Mouse (Mus musculus) liver, embryonic 12.5 days (tissue): ENCODE data around the gene Frmd5. TPM values are rescaled to one million over a fixed set of nuclear protein-coding genes. Genes with fewer than 3 reads are reported as not detected.

Experiments
- ATAC-seq: fragments of 200-750 bp; cut with Nextera tagmentation; 2 replicates; pipeline ENCODE4 v1.8.0; 2017; ENCODE audit warnings: moderate number of reproducible peaks, mild to moderate bottlenecking, moderate library complexity
- H3K27ac ChIP-seq: fragments of 300-500 bp; sonication (generic); 2 replicates; pipeline ENCODE4 v1.5.1; 2016; ENCODE audit warnings: mild to moderate bottlenecking
- H3K27me3 ChIP-seq: fragments of 300-500 bp; sonication (generic); replicated peaks from 2 replicates; pipeline ENCODE4 v1.6.1; 2016; ENCODE audit warnings: mild to moderate bottlenecking, moderate library complexity
- H3K36me3 ChIP-seq: fragments of 300-500 bp; sonication (generic); 2 replicates; pipeline ENCODE4 v1.6.1; 2016; ENCODE audit warnings: mild to moderate bottlenecking, moderate library complexity
- H3K4me1 ChIP-seq: fragments of 300-500 bp; sonication (generic); 2 replicates; pipeline ENCODE4 v1.6.1; 2016
- H3K4me2 ChIP-seq: fragments of 300-500 bp; sonication (generic); 2 replicates; pipeline ENCODE4 v1.6.1; 2016; ENCODE audit warnings: mild to moderate bottlenecking, moderate library complexity
- H3K4me3 ChIP-seq: fragments of 300-500 bp; sonication (generic); 2 replicates; pipeline ENCODE4 v1.5.1; 2016; ENCODE audit warnings: mild to moderate bottlenecking, moderate library complexity
- H3K9ac ChIP-seq: fragments of 300-500 bp; sonication (generic); 2 replicates; pipeline ENCODE4 v1.6.1; 2016; ENCODE audit warnings: mild to moderate bottlenecking, moderate library complexity
- H3K9me3 ChIP-seq: fragments of 300-500 bp; sonication (generic); replicated peaks from 2 replicates; pipeline ENCODE4 v1.6.1; 2016; ENCODE audit warnings: mild to moderate bottlenecking, moderate library complexity
- WGBS: fragments of 180-500 bp; shearing (Covaris S2); methylation state at CpG from one replicate; pipeline ENCODE4 v1.1.7; 2016; ENCODE audit not compliant: insufficient replicate concordance; 5-methylcytosine and 5-hydroxymethylcytosine counted together
- polyA plus RNA-seq: library from polyadenylated mRNA; unstranded; fragments of >200 nt; fragmentation: Nextera tagmentation; extraction: Ambion mirVana; gene quantifications from 2 replicates; pipeline ENCODE4 v1.2.1, GENCODE M21; 2016

Frmd5 gene
- polyA plus RNA-seq, 1 experiment from 2014 or later = 0.25 TPM

DNA sequence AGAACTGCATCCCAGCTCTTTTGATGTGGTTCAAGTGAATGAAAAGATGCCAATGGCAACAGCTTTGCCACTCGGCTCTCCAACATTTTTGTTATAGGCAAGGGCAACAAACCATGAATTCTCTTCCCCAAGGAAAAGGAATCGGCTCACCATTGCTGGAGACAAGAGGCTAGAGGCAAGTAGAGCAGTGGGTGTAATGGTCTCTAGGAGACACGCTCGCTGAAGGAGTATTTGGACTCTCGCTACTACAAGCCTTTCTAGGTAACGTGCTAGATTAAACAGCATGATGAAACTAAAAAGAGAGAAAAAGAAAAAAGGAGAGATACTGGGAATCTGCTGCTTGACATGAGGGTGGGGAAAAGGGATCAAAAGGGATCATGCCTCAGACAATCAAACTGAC is 87.9 kb downstream of the Frmd5 start:
- Histone ChIP-seq H3K27ac (no peak overlapping the region), H3K4me1 (no peaks in the 10 kb centered on the region), H3K4me2 (no peak overlapping the region), H3K36me3 (no peaks in the 10 kb centered on the region), H3K9ac (no peak overlapping the region), H3K9me3 (no peaks in the 10 kb centered on the region), H3K27me3 (no peaks in the 10 kb centered on the region), H3K4me3 (no peak overlapping the region)
- 69% methylated on average over 6 of the region's 6 CpGs for WGBS
- ATAC-seq = no peak

DNA sequence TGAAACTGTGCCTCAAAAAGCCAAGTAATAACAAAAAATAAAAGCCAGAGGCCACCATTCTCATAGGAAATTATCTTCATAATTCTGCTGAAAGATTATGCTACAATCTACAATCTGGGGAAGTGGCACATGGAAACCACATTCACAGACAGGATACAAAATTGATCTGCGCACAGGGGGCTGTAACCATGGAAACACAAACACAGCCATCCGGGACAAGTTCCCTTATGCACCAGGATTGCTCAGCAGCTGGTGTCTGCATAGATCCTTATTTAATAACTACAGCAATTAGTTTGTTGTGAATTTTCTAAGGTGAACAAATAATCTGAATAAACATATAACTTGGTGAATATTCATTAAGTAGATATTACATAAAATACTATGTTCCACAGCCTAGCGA is 89.8 kb downstream of the Frmd5 start:
- no peak overlapping the region for H3K27ac ChIP-seq
- WGBS = 65% methylated on average over 3 of the region's 3 CpGs
- no peaks in the 10 kb centered on the region for H3K36me3 ChIP-seq
- no peaks in the 10 kb centered on the region for H3K9me3 ChIP-seq
- no peak overlapping the region for H3K4me3 ChIP-seq
- no peaks in the 10 kb centered on the region for H3K27me3 ChIP-seq
- ATAC-seq = no peak
- H3K4me2 ChIP-seq = no peak overlapping the region
- H3K9ac ChIP-seq = no peak overlapping the region
- peaks cover under 1% of the 10 kb centered on the region for H3K4me1 ChIP-seq

DNA sequence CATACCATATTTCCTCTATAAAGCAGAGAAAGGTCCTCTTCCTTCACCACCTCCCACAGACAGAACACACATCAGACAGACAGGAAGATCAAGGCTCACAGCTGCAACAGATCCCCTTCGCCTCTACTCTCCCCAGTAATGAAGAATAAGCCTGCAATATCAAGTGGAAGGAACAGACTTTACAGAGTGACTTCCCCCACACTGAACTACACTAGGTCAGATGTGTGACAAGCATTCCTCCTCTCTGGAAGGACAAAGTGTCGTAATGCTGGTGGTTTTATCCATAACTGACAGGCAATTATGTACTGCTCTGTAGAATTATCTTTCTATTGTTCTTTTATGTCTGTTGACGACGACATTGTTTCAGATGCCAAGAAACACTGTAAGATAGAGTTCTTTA is 93.3 kb downstream of the Frmd5 start:
- H3K4me2 ChIP-seq = no peak overlapping the region
- 66% methylated on average over 4 of the region's 4 CpGs for WGBS
- no peak overlapping the region for H3K4me3 ChIP-seq
- no peaks in the 10 kb centered on the region for H3K9me3 ChIP-seq
- H3K36me3 ChIP-seq = no peaks in the 10 kb centered on the region
- no peaks in the 10 kb centered on the region for H3K27me3 ChIP-seq
- H3K27ac ChIP-seq = no peak overlapping the region
- H3K4me1 ChIP-seq = peaks cover 10% of the 10 kb centered on the region
- H3K9ac ChIP-seq = no peak overlapping the region
- ATAC-seq = no peak

DNA sequence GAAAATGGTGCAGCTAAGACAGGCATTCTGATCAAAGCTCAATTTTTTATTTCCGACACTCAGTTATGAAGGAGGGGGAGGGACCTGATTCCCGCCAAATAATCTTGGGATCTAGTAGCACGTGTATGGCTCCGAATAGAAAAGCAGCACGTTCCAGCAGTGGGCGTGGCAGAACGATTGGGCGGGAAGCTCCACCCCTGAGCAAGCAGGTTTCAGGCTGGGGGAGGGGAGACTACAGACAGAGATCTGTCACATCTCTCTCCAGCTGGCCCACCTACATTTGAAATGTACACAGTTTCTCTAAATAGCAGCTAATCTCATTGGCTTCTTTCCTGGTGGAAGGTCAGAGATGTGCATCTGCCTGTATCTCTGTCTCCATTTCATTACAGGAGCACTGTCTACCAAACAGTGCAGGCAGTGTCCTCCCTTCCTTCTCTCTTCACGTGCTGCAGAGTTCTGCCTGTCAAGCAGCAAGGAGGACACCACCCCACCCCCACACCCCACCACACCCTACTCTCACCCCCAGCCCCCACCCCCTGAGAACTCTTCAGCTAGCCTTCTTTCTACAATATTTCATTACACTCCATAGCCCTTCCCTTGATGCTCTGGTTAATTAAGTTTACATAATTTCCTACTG is 95.0 kb downstream of the Frmd5 start:
- H3K4me3 ChIP-seq = no peak overlapping the region
- H3K4me2 ChIP-seq = peak overlapping the region; percentile 44
- H3K4me1 ChIP-seq = peaks cover 10% of the 10 kb centered on the region
- H3K9ac ChIP-seq = no peak overlapping the region
- no peak overlapping the region for H3K27ac ChIP-seq
- peak; percentile 73 for ATAC-seq
- no peaks in the 10 kb centered on the region for H3K27me3 ChIP-seq
- no peaks in the 10 kb centered on the region for H3K9me3 ChIP-seq
- 19% methylated on average over 9 of the region's 9 CpGs for WGBS
- H3K36me3 ChIP-seq = no peaks in the 10 kb centered on the region

GRCm38 (mm10) chr2:121709096-121709495 is 97.8 kb downstream of the Frmd5 start:
- no peaks in the 10 kb centered on the region for H3K9me3 ChIP-seq
- no peak for ATAC-seq
- no peak overlapping the region for H3K27ac ChIP-seq
- peaks cover 10% of the 10 kb centered on the region for H3K4me1 ChIP-seq
- H3K9ac ChIP-seq = no peak overlapping the region
- H3K36me3 ChIP-seq = no peaks in the 10 kb centered on the region
- no peaks in the 10 kb centered on the region for H3K27me3 ChIP-seq
- H3K4me3 ChIP-seq = no peak overlapping the region
- 56% methylated on average over 4 of the region's 4 CpGs for WGBS
- no peak overlapping the region for H3K4me2 ChIP-seq

GRCm38 (mm10) chr2:121707461-121707860 is 99.4 kb downstream of the Frmd5 start:
- H3K27ac ChIP-seq = no peak overlapping the region
- no peaks in the 10 kb centered on the region for H3K27me3 ChIP-seq
- 70% methylated on average over 5 of the region's 5 CpGs for WGBS
- H3K9ac ChIP-seq = no peak overlapping the region
- peaks cover 10% of the 10 kb centered on the region for H3K4me1 ChIP-seq
- H3K36me3 ChIP-seq = no peaks in the 10 kb centered on the region
- no peak overlapping the region for H3K4me3 ChIP-seq
- no peak for ATAC-seq
- H3K4me2 ChIP-seq = no peak overlapping the region
- no peaks in the 10 kb centered on the region for H3K9me3 ChIP-seq

- no peaks in the 10 kb centered on the region for H3K9me3 ChIP-seq
- H3K4me3 ChIP-seq = no peak overlapping the region
- no peaks in the 10 kb centered on the region for H3K36me3 ChIP-seq
- H3K4me1 ChIP-seq = no peaks in the 10 kb centered on the region
- no peak overlapping the region for H3K4me2 ChIP-seq
- H3K9ac ChIP-seq = no peak overlapping the region
- WGBS = 59% methylated on average over 2 of the region's 2 CpGs
- H3K27me3 ChIP-seq = no peaks in the 10 kb centered on the region
- no peak for ATAC-seq
- no peak overlapping the region for H3K27ac ChIP-seq
Measured at GRCm38 (mm10) chr2:121705756-121706155, 101.1 kb downstream of the Frmd5 start.

- no peak for ATAC-seq
- no peaks in the 10 kb centered on the region for H3K4me1 ChIP-seq
Measured at GRCm38 (mm10) chr2:121699331-121699730, 107.6 kb downstream of the Frmd5 start.

DNA sequence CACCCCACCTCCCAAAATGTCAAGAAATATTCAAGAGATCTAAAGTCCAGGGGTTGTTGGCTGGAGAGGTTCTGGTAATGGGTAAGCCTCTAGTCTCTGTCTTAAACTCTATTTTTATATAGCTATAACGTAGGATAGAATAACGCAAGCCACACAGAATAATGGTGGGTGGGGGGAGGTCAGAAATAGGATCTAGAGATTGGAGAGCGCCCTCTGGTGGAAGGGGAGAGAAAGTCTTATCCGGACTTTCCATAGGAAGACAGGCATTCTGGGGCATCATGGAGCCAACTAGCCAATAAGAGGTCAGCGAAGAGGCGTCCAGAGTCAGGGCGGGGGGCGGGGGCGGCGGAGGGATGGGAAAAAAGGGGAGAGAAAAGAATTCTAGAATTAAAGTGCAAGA is 111.5 kb downstream of the Frmd5 start:
- no peak for ATAC-seq
- Histone ChIP-seq H3K27me3 (no peaks in the 10 kb centered on the region), H3K9me3 (no peaks in the 10 kb centered on the region), H3K9ac (no peak overlapping the region), H3K4me3 (no peak overlapping the region), H3K4me2 (no peak overlapping the region), H3K4me1 (no peaks in the 10 kb centered on the region), H3K36me3 (no peaks in the 10 kb centered on the region), H3K27ac (no peak overlapping the region)
- WGBS = 55% methylated on average over 10 of the region's 10 CpGs

More at GRCm38 (mm10) chr2:121699331-121699730, 107.6 kb downstream of the Frmd5 start:
- no peaks in the 10 kb centered on the region for H3K27me3 ChIP-seq
- no peak overlapping the region for H3K4me3 ChIP-seq
- H3K4me2 ChIP-seq = no peak overlapping the region
- 63% methylated on average over 6 of the region's 6 CpGs for WGBS
- no peak overlapping the region for H3K9ac ChIP-seq
- no peaks in the 10 kb centered on the region for H3K36me3 ChIP-seq
- H3K9me3 ChIP-seq = no peaks in the 10 kb centered on the region
- H3K27ac ChIP-seq = no peak overlapping the region

- Histone ChIP-seq H3K27ac (no peak overlapping the region), H3K4me3 (no peak overlapping the region), H3K9ac (no peak overlapping the region), H3K36me3 (no peaks in the 10 kb centered on the region), H3K4me1 (no peaks in the 10 kb centered on the region), H3K27me3 (no peaks in the 10 kb centered on the region), H3K9me3 (no peaks in the 10 kb centered on the region), H3K4me2 (no peak overlapping the region)
- ATAC-seq = no peak
- 51% methylated on average over 2 of the region's 2 CpGs for WGBS
Measured at GRCm38 (mm10) chr2:121688107-121688506, 118.8 kb downstream of the Frmd5 start.

DNA sequence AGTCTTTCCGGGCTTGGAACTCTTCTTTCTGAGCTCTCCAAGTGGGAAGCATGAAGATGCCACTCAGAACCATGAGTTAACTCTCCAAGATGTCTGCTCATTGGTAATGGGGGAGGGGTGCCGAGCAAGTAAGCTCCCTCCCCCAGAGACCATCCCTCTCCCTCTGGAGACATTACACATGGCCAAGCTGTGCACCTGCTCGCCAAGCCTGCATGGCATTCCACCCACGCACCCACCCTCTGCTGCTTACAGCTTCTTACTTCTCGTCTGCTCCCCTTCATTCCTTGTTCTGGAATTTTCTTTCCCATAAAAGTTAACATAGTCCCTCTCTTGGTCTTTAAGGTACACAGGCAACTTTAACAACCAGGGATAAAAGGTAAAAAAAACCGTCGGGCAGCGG is 123.3 kb downstream of the Frmd5 start:
- Histone ChIP-seq H3K9me3 (no peaks in the 10 kb centered on the region), H3K4me3 (no peak overlapping the region), H3K9ac (no peak overlapping the region), H3K27me3 (no peaks in the 10 kb centered on the region), H3K4me2 (no peak overlapping the region), H3K4me1 (no peaks in the 10 kb centered on the region), H3K36me3 (no peaks in the 10 kb centered on the region), H3K27ac (no peak overlapping the region)
- 70% methylated on average over 8 of the region's 8 CpGs for WGBS
- no peak for ATAC-seq

DNA sequence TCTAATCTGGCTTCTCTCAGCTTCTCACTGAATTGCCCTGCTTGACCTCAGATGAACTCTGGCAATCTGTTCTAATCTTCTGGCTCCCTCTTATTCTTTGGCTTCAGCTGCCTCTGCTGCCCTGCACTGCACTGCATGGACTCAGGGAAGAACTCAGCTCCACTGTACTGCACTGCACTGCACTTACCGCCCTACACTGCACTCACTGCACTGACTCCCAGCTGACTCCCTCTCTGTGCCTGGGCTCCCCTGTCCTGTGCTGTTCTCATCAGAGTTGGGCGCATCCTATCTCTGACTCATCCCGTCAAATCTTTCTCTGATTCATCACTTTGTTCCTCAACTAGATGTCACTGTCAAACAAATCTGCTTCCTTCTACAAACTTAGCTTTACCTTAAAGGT is 124.5 kb downstream of the Frmd5 start:
- Histone ChIP-seq H3K27me3 (no peaks in the 10 kb centered on the region), H3K4me3 (no peak overlapping the region), H3K4me1 (no peaks in the 10 kb centered on the region), H3K9ac (no peak overlapping the region), H3K4me2 (no peak overlapping the region), H3K27ac (no peak overlapping the region), H3K36me3 (no peaks in the 10 kb centered on the region), H3K9me3 (no peaks in the 10 kb centered on the region)
- 73% methylated on average over 3 of the region's 3 CpGs for WGBS
- ATAC-seq = no peak

- no peak overlapping the region for H3K4me2 ChIP-seq
- no peaks in the 10 kb centered on the region for H3K9me3 ChIP-seq
- H3K4me3 ChIP-seq = no peak overlapping the region
- no peak for ATAC-seq
- no peaks in the 10 kb centered on the region for H3K27me3 ChIP-seq
- 54% methylated on average over 7 of the region's 7 CpGs for WGBS
- no peak overlapping the region for H3K27ac ChIP-seq
- no peaks in the 10 kb centered on the region for H3K4me1 ChIP-seq
- no peaks in the 10 kb centered on the region for H3K36me3 ChIP-seq
- no peak overlapping the region for H3K9ac ChIP-seq
Measured at GRCm38 (mm10) chr2:121679711-121680110, 127.2 kb downstream of the Frmd5 start.
